Mouse (Mus musculus): ENCODE data around the gene Egfem1.

Gene Egfem1

DNA sequence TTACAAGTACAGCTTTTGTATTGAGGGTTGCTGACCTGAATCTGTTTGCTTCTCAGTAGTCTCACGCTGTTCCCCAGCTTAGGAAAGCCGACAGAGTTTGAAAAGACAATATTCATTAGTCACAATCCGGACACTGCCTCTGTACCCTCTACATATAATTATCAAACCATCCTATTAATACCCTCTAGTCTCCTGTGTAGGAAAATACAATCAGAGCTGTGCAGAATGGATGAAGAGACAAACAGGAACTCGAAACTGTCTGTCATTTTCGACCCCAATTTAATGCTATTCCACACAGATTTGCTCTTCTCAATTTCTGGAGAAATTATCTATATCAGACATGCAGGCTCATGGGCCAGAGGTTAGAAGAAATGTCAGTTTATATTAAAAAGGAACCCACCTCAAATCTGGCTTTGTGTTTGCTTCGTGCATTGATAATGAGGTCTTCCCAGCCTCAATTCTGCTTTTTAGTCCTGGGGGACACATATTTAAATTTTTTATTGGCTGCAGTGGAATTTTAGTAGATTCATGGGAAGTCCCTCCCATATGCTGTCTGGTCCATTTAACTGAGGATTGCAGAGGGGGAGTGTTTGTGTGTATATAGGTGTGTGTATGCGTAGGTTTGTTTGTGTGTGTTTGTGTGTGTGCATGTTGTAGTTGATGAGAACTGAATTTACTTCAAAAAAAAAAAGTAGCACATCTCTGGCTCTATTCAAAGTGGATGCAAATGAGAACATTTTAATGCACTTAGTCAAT, 102.8 kb downstream of the Egfem1 start:
- no peaks in the 10 kb centered on the region for H3K27me3 ChIP-seq (ENCODE audit: control insufficient read depth, insufficient read depth, low read length, poor library complexity, severe bottlenecking)
- no peak for DNase-seq (ENCODE audit: low read depth, low spot score)
- H3K36me3 ChIP-seq (ENCODE audit: control insufficient read depth, insufficient read depth, low read length, poor library complexity, severe bottlenecking), result no peaks in the 10 kb centered on the region

DNA sequence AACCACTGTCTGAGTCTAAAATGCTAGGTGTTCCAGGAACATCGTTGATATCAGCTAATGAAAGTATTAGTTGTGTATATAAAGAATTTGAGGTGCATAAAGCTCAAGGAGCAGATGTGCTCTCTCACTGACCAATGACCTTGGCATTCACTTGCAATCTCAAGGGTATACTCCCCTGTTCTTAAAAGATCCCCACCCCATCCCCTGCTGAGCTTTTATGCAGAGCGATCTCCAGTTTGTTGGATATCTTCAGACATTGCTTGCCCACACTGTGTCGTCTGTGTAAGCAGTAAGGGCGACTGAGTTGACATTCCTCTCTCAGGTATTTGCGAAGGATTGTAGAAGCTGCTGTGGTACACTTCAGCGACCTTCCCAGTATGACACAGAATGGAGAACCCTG, 108.4 kb downstream of the Egfem1 start:
- no peak for DNase-seq (ENCODE audit: low read depth, low spot score)
- H3K36me3 ChIP-seq (ENCODE audit: control insufficient read depth, insufficient read depth, low read length, poor library complexity, severe bottlenecking), result no peaks in the 10 kb centered on the region
- no peaks in the 10 kb centered on the region for H3K27me3 ChIP-seq (ENCODE audit: control insufficient read depth, insufficient read depth, low read length, poor library complexity, severe bottlenecking)

DNA sequence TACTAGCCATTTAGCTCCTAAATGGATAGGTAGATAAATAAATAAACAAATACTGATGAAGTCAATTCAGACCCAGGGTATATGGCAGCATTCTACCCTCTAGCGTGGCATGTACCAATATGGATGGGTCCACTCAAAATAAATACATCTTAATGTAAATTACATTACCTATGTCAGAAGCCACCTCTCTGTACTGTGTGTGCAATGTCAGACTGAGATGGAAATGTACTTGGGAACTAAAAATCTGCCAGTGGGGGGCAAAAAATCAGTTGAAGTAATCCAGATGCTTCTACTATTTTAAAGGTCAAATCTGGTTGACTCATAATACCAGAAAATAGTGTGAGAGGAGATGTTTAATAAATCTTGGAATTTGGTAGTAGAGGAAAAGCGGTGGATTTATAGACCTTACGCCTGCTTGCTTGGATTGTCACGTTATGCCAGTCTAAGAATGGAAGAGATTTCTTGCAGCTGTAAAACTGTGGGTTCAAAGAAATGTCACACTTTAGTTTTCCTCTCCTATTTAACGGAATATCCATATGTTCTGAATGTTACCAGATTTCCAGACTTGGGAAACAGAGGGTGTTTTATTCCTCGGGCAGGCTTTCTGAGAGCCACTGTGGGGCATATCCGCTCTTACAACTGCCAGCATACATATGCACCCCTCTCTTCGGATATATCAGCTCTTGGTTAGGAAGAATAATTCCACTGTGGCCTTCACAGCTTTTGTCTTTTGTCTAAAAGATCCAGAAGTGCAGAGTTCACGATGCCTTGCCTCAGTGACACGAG, 116.1 kb downstream of the Egfem1 start:
- Histone ChIP-seq H3K36me3 (ENCODE audit: control insufficient read depth, insufficient read depth, low read length, poor library complexity, severe bottlenecking) (no peaks in the 10 kb centered on the region), H3K27me3 (ENCODE audit: control insufficient read depth, insufficient read depth, low read length, poor library complexity, severe bottlenecking) (no peaks in the 10 kb centered on the region)
- no peak for DNase-seq (ENCODE audit: low read depth, low spot score)

DNA sequence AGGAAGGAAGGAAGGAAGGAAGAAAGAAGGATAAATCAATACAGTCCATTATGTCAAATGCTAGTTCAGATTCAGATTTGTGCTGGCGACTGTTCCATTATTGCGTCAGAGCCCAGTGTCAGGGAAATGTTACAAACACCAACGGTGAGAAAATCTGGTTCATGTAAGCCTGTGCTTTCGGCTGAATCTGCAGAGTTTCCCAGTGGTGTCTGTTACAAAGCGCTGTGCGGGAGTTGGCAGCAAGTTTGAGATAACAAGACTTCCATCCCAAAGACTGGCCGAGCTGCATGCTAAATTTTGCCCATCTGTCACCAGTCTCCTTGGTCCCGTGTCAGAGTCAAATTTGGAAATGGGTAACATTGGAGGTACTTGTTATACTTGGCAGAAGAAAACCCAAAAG, 118.8 kb downstream of the Egfem1 start:
- Histone ChIP-seq H3K27me3 (ENCODE audit: control insufficient read depth, insufficient read depth, low read length, poor library complexity, severe bottlenecking) (no peaks in the 10 kb centered on the region), H3K36me3 (ENCODE audit: control insufficient read depth, insufficient read depth, low read length, poor library complexity, severe bottlenecking) (no peaks in the 10 kb centered on the region; the same call in 1 of the 2 replicates)
- no peak for DNase-seq (ENCODE audit: low read depth, low spot score)

DNA sequence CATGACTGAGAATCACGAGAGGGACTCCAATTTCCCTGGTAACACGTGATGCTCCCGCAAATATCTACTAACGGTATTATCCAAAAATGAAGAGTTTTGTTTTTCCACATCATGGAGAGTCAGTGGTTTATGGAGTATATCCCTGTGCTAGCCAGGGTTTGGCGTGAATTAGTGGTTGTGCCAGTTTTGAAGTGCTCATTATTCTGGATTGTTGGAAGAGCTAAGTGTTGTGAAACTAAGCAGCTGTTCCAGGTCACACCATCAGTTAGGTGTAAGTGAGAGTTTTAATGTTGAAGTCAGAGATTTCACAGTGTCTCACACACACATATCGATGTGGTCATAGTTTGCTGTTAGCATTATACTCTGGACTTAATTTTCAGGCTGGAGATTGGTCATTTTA, 120.7 kb downstream of the Egfem1 start:
- Histone ChIP-seq H3K36me3 (ENCODE audit: control insufficient read depth, insufficient read depth, low read length, poor library complexity, severe bottlenecking) (no peaks in the 10 kb centered on the region; the same call in 1 of the 2 replicates), H3K27me3 (ENCODE audit: control insufficient read depth, insufficient read depth, low read length, poor library complexity, severe bottlenecking) (no peaks in the 10 kb centered on the region)
- DNase-seq (ENCODE audit: low read depth, low spot score), result no peak

DNA sequence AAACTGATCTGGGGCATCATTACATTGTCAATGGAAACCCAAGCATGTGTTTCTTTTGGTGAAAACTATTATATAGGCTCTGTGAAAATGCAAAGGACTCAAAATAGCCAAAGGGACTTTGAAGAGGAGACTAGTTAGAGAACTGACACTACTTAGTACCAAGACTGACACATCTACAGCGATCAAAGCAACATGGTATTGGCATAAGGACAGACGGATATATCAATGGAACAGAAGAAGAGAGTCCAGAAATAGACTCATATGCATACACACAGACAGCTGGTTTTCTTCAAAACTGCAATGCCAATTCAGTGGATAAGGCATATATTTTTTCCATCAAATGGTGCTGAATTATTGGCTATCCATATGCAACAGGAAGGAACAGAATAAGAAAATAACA, 140.6 kb downstream of the Egfem1 start:
- H3K36me3 ChIP-seq (ENCODE audit: control insufficient read depth, insufficient read depth, low read length, poor library complexity, severe bottlenecking), result no peaks in the 10 kb centered on the region
- no peak for DNase-seq (ENCODE audit: low read depth, low spot score)
- no peaks in the 10 kb centered on the region for H3K27me3 ChIP-seq (ENCODE audit: control insufficient read depth, insufficient read depth, low read length, poor library complexity, severe bottlenecking)

DNA sequence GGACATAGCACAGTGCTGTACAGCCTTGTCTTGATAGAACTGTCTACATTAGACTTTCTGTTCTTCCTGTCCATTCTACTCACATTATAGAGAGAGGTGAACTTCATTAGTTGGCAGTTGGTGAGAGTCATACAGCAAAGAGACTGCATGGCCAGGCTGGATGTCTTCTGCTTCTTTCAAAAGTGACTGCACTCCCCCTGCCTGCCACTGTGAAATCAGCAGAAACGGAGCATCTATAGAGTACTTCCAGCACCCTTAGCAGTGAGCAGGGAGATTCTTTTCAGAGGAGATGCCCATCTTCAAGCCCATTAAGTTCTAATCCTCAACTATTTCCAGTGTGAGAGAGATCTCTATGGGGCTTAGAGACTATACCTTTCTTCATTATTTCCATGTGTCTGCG, 147.9 kb downstream of the Egfem1 start:
- no peaks in the 10 kb centered on the region for H3K36me3 ChIP-seq (ENCODE audit: control insufficient read depth, insufficient read depth, low read length, poor library complexity, severe bottlenecking)
- DNase-seq (ENCODE audit: low read depth, low spot score), result no peak
- H3K27me3 ChIP-seq (ENCODE audit: control insufficient read depth, insufficient read depth, low read length, poor library complexity, severe bottlenecking), result no peaks in the 10 kb centered on the region

DNA sequence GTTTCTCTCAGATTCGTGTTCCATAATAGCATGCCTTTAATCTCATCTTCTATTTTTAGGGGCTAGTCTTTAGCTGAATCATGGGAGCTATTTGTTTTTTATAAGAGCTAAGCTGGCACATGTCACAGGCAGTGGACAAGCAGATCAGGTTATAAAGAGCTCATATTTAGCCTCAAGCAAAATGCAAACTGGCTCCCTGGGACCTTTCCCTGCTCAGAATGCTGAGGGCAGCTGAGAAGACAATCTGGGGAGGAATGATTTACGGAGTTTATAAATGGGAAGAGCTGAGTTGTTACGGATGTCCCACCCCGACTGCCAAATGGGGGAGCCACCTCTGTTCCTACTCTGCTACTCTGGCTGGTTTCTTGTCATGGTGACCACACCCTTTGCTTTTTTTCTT, 153.7 kb downstream of the Egfem1 start:
- Histone ChIP-seq H3K36me3 (ENCODE audit: control insufficient read depth, insufficient read depth, low read length, poor library complexity, severe bottlenecking) (no peaks in the 10 kb centered on the region), H3K27me3 (ENCODE audit: control insufficient read depth, insufficient read depth, low read length, poor library complexity, severe bottlenecking) (no peaks in the 10 kb centered on the region)
- no peak for DNase-seq (ENCODE audit: low read depth, low spot score)

DNA sequence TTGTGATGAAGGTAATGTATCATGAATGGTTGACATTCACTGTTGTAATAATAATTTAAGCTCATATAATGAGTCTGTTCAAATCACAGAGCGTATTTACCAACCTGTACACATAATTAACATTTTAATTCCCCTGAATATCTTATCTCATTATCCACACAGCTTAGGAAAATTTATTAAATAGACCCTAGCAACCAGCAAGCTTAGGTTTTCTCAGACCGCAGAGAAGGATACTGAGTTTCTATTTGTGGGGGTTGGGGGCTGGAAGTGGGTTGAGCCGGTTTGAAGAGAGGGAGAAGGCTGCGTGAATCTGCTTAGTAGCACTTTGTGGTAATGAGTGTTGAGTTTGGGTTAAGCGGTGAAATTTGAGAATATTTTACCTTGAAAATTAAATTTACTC, 154.7 kb downstream of the Egfem1 start:
- no peak for DNase-seq (ENCODE audit: low read depth, low spot score)
- no peaks in the 10 kb centered on the region for H3K36me3 ChIP-seq (ENCODE audit: control insufficient read depth, insufficient read depth, low read length, poor library complexity, severe bottlenecking)
- no peaks in the 10 kb centered on the region for H3K27me3 ChIP-seq (ENCODE audit: control insufficient read depth, insufficient read depth, low read length, poor library complexity, severe bottlenecking)

DNA sequence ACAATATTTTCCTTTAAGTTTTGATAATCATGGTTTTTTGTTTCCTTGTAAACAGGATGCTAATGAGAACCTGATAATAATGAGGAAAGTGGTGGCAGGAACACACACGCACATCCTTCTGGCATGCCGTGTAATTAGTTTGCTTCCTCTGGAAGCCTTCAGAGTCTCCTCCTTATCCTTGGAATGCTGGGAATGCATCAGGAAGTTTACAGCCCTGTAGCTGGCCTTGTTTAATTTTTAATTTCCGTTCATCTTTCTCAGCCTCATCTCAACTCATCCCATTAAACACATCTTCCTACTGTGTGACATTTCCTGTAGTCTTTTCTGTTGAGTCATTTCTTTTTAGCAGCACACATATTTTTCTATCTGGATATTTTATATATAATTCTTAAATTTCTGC, 161.8 kb downstream of the Egfem1 start:
- Histone ChIP-seq H3K36me3 (ENCODE audit: control insufficient read depth, insufficient read depth, low read length, poor library complexity, severe bottlenecking) (no peaks in the 10 kb centered on the region), H3K27me3 (ENCODE audit: control insufficient read depth, insufficient read depth, low read length, poor library complexity, severe bottlenecking) (no peaks in the 10 kb centered on the region)
- no peak for DNase-seq (ENCODE audit: low read depth, low spot score)

DNA sequence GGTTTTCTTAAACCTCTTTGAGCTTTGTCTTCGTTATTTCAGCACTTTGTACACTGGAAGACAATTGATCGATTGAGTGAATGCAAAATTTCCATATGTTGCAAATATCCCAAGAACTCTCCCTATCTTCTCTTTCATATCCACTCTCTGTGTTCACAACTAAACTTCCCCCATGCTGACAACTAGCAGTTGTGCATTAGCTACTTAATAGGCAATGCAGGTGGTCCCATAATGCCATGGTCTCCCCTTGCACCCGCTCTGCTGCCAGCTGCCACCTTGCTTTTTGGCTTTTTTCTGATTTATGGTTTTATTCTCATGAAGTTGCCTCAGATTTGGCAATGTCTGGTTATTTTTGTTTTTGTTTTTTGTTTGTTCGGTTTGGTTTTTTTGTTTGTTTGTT, 209.8 kb downstream of the Egfem1 start:
- H3K27me3 ChIP-seq (ENCODE audit: control insufficient read depth, insufficient read depth, low read length, poor library complexity, severe bottlenecking), result no peaks in the 10 kb centered on the region
- no peaks in the 10 kb centered on the region for H3K36me3 ChIP-seq (ENCODE audit: control insufficient read depth, insufficient read depth, low read length, poor library complexity, severe bottlenecking)
- no peak for DNase-seq (ENCODE audit: low read depth, low spot score)

DNA sequence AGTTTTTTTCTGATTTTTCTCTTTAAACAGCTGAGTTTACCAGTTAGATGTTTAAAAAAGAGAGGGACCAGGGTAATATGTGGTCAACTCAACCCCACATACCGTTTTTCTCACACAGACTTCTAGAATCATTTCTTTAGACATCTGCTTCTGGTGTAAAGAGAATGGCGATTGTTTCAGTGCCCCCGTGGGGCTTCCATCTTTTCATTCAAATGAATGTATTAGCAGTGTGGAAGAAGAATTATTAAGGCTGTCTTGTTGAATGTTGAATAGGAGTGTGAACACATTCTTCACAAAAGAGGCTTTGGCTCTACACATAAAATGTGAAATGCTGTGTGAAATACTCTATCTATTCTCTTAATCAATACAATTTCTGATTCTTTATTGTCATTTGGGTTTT, 210.4 kb downstream of the Egfem1 start:
- no peak for DNase-seq (ENCODE audit: low read depth, low spot score)
- H3K27me3 ChIP-seq (ENCODE audit: control insufficient read depth, insufficient read depth, low read length, poor library complexity, severe bottlenecking), result no peaks in the 10 kb centered on the region
- no peaks in the 10 kb centered on the region for H3K36me3 ChIP-seq (ENCODE audit: control insufficient read depth, insufficient read depth, low read length, poor library complexity, severe bottlenecking)

DNA sequence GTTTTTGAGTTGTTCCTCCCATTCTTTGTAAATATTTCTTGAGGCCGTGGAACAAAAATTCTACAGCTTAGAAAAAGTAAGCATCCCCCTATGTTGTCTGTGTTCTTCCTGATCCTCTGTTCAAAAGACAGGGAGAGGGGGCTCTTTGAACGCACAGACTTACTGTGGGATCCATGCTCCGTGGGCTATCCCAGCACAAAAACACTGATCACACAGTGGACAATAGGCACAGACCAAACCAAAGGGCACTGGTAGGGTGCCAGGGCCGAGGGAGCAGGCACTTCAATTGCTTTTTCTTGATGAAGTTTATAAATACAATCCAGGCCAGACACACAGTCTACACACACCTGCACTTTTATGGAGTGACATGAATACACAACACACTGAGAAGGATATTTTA, 211.4 kb downstream of the Egfem1 start:
- no peak for DNase-seq (ENCODE audit: low read depth, low spot score)
- Histone ChIP-seq H3K36me3 (ENCODE audit: control insufficient read depth, insufficient read depth, low read length, poor library complexity, severe bottlenecking) (no peaks in the 10 kb centered on the region), H3K27me3 (ENCODE audit: control insufficient read depth, insufficient read depth, low read length, poor library complexity, severe bottlenecking) (no peaks in the 10 kb centered on the region)

DNA sequence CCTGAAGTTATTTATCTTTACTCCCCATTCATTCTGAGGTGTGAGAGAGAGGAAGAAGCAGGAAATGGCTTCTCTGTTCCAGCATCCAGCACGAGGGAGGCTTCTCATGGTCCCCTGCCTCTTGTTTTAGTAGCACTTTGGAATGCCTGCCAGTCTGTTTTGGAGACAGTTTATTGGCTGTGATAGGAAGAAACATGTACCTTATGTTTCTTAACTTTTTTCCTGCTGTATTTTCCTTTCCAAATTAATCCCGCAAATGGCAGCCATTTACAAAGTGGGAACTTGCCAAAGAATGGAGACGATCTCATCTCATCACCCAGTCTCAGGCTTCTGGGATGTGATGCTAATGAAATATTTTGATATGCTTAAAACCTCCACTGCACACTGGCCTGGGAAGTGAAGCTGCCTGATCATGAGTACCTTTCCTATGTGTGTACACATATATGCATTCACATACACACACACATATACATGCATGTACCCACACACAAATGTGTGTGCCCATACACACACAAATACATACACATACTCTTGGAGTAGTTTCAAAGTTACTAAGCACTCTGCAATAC, 260.5 kb downstream of the Egfem1 start:
- no peak for DNase-seq (ENCODE audit: low read depth, low spot score)
- H3K36me3 ChIP-seq (ENCODE audit: control insufficient read depth, insufficient read depth, low read length, poor library complexity, severe bottlenecking), result no peaks in the 10 kb centered on the region
- H3K27me3 ChIP-seq (ENCODE audit: control insufficient read depth, insufficient read depth, low read length, poor library complexity, severe bottlenecking), result no peaks in the 10 kb centered on the region

DNA sequence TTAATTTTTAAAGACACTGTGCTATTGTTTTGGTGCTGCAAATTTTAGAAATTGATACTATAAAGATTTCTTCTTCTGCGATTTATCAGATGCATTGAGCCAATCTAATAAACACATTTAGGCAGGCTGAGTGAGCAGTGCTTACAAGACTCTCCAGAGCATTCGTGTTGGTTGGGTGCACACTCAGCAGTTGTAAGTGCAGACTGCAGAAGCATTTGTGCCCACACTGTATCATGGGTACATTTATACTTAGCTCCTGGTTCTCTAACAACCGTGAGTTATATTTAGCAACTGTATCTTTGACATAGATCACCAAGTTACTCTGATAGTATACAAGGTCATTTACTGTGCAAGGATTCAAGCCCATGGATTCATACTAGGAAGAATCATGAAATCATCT, 264.0 kb downstream of the Egfem1 start:
- no peak for DNase-seq (ENCODE audit: low read depth, low spot score)
- H3K36me3 ChIP-seq (ENCODE audit: control insufficient read depth, insufficient read depth, low read length, poor library complexity, severe bottlenecking), result no peaks in the 10 kb centered on the region
- no peaks in the 10 kb centered on the region for H3K27me3 ChIP-seq (ENCODE audit: control insufficient read depth, insufficient read depth, low read length, poor library complexity, severe bottlenecking)
